Mouse (Mus musculus) frontal cortex, postnatal 25 days (tissue): ENCODE measurements around the gene Col27a1.

Source experiments
- DNase-seq, 2 experiments: peaks; one replicate each; pipeline ENCODE4 v3.0.0; 2022; ENCODE audit warnings: low spot score in 2 of 2

Gene Col27a1

DNA sequence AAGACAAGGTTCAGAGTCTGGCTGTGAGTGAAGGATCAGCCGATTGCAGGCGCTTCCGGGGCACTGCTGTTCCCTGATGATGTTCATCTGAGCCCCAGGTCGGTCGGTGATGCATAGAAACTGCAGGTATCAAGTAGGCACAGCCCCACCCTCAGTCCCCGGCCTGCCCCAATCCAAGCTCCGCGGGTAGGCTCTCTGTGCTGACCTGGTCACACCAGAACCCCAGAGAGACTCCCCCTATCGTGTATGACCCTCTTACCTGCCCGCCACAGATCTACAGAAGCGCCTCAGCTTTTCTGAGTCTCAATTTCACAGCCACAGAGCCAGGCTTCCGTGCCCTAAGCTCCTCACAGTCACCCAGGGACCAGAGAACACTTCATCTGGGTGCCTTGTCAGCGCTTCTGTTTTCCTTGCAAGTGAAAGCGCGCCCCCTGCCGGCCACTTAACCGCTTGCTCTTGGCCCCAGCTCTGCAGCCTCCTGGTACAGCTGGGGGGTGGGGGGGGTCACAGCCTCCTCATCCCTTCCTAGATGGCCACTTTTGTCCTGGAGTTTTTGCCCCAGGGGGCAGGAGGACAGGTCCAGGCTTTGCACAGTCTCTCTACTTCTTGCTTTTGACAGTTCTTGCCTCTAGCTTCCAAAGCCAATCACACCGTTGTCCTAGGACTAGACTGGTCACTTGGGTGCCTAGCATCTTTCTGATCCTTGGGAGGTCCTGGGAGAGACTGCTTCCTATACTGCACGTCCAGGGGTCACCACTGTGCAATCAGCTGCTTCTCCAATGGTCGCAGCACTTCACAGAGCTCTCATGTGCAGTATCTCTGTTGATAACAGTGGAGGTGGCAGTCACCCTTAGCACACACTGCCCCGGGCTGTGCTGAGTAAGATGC is 93.6 kb downstream of the Col27a1 start:
- DNase-seq, result peak; percentile 86 to 90

GRCm38 (mm10) chr4:63308316-63308715 is 94.5 kb downstream of the Col27a1 start:
- no peak for DNase-seq

DNA sequence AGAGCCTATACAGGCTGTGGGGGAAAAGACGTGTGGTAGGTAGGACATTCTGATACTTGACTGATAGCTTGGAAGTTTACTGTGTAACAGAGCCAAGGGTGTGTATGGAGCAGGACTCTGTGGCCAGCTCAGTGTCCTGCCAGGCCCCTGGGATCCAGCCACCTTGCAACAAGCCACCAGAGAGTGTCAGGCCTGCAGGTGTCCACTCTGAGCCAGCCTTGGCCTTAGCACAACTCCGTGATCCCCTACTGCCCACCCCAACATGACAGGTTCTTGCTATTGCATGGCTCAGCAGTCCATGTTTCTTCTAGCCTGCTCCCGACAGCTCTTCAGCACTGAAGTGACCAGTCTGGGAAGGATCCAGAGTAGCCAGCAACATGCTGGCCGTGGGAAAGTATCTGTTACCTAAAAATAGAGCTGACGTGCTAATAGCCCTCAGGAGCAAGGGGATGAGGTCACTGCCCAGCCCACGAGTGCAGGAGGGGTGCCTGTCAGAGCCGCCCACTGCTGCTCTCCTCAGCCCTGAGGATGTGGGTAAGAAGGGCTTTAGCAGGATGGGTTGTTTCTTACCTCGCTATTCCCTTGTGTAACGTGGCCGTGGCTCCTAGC is 96.5 kb downstream of the Col27a1 start:
- no peak for DNase-seq

DNA sequence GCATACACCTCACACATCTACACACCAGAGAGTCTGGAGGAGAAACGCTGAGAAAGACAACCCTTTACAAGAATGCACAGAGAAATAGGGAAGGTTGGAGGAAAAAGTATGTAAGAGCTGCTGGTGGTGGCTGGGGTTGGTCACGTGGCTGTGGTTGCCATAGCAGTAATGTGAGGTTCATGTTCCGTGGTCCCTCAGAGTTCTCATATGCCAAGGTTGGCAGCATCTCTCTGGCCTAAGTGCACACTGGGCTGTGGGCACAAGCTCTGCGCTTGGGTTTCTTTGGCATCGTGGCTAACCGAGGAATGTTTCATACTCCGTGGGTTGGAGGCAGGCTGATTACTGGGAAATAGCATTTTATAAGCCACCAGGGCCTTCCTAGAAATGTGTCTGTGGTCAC is 97.6 kb downstream of the Col27a1 start:
- no peak for DNase-seq

GRCm38 (mm10) chr4:63314063-63314462 is 100.3 kb downstream of the Col27a1 start:
- DNase-seq, result no peak

DNA sequence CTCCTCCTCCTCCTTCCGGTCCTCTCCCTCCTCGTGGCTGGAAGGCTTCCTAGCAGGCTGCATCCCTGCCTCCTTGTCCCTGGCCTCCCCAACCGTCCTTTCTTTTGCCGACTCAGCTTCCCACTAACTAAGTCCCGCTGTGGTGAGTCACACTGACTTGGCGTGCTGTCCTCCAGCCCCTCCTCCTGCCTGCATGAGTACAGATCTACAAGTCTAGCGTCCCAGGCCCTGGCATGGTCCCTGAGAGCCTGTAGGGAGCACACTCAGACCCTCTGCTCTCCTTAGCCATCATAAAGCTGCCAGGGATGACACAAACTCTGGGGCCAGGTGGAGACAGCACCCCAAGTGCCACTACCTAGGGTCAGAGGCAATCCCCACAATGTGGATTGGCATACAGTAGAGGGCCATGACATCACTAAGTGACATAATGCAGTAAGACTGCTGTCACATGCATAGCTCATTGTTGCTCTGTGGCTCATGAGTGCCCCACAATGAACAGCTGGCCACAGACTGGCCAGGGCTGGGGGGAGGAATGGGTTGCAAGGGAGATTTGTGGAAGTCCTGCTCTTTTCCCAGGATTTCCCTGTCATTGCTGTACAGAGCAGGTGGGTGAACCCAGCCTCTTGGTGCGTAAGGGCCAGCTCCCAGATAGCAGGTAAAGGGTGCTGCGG is 102.4 kb downstream of the Col27a1 start:
- no peak for DNase-seq

DNA sequence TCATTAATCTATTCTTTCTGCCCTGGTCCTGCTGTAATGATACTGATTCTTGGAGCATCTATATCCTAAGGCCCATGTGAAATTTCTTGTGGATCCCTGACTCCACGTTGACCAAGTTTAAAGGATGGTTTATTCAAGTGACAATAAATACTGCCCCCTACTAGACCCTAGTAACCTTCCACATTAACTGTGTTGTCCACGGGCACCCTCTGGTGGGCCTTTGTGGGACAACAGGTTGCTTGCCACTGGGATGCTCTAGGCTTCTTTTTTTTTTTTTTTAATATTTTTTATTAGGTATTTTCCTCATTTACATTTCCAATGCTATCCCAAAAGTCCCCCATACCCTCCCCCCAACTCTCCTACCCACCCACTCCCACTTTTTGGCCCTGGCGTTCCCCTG is 105.8 kb downstream of the Col27a1 start:
- DNase-seq, result peak; percentile 54

DNA sequence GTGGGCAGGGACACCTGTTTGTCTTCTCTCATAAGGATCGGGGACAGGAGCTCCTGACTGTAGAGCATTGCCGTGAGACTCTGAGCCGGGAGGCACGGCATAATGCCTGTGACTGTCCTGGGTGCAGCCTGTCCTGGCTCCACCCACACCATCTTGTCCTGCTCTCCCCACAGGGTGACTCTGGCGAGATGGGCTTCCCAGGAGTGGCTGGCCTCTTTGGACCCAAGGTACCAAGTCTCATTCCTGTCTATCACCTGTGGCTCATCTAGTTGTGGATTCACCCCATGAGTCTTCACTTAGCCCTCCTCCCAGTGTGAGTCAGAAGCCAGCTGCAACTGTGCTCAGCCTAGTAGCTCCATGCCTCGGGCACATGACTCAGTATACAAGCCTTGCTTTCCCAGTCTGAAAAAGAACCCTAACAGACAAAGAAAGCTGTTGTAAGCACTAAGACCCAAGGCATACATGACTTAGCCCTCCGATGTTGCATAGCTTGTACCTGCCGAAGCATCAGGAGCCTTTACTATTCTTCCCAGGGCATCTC is 109.5 kb downstream of the Col27a1 start:
- DNase-seq, result no peak

GRCm38 (mm10) chr4:63333403-63333802 is 119.6 kb downstream of the Col27a1 start:
- no peak for DNase-seq

DNA sequence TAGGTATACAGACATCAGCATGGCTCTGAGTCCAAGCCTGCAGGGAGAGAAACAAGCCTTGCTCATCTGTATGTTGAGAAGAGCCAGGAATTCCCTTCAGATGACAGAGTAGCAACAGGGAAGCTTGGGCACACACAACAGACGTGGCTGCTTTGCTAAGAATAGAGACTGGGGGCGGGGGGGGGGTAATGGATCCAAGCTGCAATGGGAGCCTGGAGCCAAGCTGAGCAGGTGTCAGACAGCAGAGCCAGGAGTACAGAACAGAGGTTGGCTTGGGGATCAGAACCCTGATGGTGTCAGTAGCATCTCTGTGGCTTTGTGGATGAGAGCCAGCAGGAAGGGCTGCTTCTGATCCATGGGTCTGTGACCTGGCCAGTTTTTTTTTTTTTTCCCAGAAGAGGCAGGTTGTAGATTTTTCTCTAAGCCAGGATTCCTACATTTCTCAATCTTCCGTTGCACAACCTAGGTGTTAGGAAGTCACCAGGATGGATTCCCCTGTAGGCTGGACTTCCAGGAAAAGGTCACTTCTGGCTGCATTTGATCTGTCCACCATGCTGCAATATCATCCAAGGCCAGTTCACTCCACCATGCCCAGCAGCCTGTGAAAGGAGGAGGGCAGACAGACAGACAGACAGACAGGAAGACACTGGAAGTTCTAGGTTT is 124.7 kb downstream of the Col27a1 start:
- no peak for DNase-seq

GRCm38 (mm10) chr4:63342491-63342890 is 128.7 kb downstream of the Col27a1 start:
- DNase-seq, result no peak

GRCm38 (mm10) chr4:63343608-63344007 is 129.8 kb downstream of the Col27a1 start:
- no peak for DNase-seq

DNA sequence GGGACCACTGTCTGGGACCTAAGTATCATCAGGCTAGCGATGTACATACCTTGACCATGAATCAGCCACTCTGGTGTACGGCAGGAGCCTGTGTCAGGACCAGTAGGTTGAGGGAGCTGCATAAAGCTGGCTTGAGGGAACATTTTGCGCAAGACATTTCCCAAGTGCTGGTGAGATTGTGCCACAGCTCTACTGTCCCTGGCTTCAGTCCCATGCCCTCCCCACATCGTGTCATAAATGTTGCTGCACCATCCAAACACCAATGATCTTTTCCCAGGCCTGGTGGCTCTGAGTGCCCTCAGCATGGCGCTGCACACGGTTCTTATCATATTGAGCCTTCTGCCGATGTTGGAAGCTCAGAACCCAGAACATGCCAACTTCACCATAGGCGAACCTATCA is 130.5 kb downstream of the Col27a1 start, which contains the start of gene Orm1:
Gene Orm1 (plus strand): TSS at position 266 of the 400 bp plus-strand sequence.
- no peak for DNase-seq

- DNase-seq, result no peak
Observed at GRCm38 (mm10) chr4:63345261-63345660, 131.5 kb downstream of the Col27a1 start.

GRCm38 (mm10) chr4:63346659-63347058 is 132.9 kb downstream of the Col27a1 start:
- no peak for DNase-seq

- no peak for DNase-seq
Observed at GRCm38 (mm10) chr4:63348524-63348923, 134.7 kb downstream of the Col27a1 start.

DNA sequence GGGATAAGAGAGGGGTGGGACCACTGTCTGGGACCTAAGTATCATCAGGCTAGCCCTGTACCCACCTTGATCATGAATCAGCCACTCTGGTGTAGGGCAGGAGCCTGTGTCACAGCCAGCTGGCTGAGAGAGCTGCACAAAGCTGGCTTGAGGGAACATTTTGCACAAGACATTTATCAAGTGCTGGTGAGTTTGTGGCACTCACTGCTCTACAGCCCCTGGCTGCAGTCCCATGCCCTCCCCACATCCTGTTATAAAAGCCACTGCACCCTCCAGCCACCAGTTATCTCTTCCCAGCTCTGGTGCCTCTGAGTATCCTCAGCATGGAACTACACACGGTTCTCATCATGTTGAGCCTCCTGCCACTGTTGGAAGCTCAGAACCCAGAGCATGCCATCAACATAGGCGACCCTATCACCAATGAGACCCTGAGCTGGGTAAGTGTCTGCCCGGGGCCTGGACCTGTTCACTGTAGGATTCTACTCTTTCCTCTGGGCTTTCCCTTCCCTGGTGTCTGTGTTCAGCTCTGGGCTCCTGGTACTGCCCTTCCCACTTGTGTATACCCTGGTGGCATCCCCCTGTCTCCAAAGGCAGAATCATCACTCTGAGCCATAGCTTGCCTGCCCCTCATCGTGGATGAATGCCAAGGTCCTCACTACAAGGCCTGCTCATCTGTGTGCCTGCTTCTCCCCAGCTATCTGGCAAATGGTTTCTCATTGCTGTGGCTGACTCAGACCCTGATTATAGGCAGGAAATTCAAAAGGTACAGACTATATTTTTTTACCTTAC is 142.3 kb downstream of the Col27a1 start, which contains the start of gene Orm3:
Gene Orm3 (plus strand): TSS at position 286 of the 789 bp plus-strand sequence.
- DNase-seq, result no peak

DNA sequence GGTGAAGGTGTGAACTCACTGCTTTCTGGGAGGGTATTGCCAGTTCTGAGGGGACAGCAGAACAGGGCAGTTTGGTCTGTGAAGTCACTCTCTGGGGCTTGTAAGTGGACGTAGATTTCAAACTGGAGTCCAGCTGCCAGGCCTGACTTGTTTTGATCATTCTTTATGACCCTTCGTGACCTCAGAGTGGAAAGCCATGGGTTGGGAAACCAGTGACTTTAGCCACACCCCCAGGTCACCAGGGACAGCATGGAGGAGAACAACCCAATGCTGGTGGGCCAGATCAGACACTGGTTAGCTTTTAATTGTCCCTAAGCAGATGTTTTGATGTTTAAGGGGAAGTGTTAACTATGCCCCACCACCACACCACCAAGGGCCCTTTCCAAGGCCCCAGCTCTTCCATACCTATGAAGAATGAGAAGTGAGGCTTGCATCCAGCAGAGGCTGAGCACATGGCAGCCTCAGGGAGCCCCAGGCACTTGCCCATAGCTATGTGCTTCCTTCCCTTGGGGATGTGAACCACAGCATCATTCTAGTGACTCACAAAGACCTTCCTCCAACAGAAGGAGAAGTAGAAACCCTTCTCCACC is 143.3 kb downstream of the Col27a1 start:
- no peak for DNase-seq

DNA sequence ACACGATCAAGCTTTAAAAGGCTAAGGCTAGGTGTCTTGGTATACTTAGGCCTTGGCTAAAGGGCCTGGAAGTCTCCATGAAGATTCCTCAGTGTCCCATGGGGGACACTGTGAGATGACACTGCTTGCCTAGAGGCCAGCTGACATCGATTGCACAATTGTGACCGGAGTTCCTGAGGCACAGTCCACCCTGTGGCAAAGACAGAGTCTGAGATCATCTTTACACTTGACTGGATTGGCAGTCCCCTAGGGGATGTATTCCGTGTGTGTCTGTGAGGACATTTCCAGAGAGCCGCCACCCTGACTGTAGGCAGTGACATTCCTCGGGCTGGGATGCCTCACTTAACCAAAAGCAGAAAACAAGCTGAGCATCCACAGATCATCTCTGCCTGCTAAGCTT is 146.1 kb downstream of the Col27a1 start:
- DNase-seq, result no peak

DNA sequence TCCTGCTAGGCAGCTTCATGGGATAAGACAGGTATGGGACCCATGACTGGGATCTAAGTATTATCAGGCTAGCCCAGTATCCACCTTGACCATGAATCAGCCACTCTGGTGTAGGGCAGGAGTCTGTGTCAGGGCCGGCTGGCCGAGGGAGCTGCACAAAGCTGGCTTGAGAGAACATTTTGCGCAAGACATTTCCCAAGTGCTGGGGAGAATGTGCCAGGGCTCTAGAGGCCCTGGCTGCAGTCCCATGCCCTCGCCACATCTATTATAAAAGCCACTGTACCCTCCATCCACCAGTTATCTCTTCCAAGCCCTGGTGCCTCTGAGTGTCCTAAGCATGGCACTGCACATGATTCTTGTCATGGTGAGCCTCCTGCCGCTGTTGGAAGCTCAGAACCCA is 148.3 kb downstream of the Col27a1 start, which contains the start of gene Orm2:
Gene Orm2 (plus strand): TSS at position 300 of the 400 bp plus-strand sequence.
- no peak for DNase-seq
